Mouse (Mus musculus) CH12.LX (cell line): ENCODE measurements around the gene Ctcfl.

Source experiments
- CTCF ChIP-seq, 2 experiments: IDR thresholded peaks in 1 of 2; conservative IDR thresholded peaks in 1 of 2; 2 replicates each; pipeline ENCODE4 v1.5.1; 2011 to 2012; ENCODE audit warnings: low read depth in 2 of 2, low read length in 2 of 2, improper control_type of control experiment in 1 of 2, inconsistent platforms in 1 of 2, mild to moderate bottlenecking in 1 of 2, moderate library complexity in 1 of 2
- JUND ChIP-seq: conservative IDR thresholded peaks from 2 replicates; pipeline ENCODE4 v1.6.1; 2011; ENCODE audit warnings: low read depth, low read length, improper control_type of control experiment
- POLR2A ChIP-seq: IDR thresholded peaks from 2 replicates; pipeline ENCODE4 v1.6.1; 2011; ENCODE audit warnings: low read depth, mild to moderate bottlenecking, improper control_type of control experiment, low read length
- TCF12 ChIP-seq: IDR thresholded peaks from 2 replicates; pipeline ENCODE4 v1.6.1; 2014; ENCODE audit warnings: low read depth, mild to moderate bottlenecking, inconsistent platforms, low read length, improper control_type of control experiment
- ZMIZ1 ChIP-seq: IDR thresholded peaks from 2 replicates; pipeline ENCODE4 v1.6.1; 2012; ENCODE audit warnings: low read depth, mild to moderate bottlenecking, inconsistent platforms, low read length, improper control_type of control experiment
- ZNF384 ChIP-seq: IDR thresholded peaks from 2 replicates; pipeline ENCODE4 v1.6.1; 2012; ENCODE audit warnings: low read depth, low read length, improper control_type of control experiment, inconsistent platforms

DNA sequence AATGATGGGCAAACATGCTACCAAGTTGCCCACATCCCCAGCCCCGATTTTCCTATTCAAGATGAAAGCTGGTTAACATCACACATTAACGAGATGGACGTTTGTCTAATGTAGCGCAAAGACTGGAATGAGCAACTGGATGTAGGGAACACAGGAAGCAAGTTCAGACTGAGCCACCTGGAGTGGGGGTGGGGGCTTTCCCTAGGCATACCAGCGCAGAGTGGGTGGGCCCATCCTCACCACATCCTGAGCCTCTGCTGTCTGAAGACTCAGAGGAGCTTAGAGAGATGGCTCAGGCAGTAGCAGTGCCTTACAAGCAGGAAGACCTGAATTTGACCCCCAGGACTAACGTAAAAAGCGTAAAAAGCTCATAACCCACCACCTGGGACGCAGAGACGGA is 33.6 kb downstream of the Ctcfl start:
- TF ChIP-seq CTCF (conservative IDR thresholded peaks at IDR 0.05 in 1 of 2, IDR thresholded peaks at IDR 0.05 in 1 of 2; ENCODE audit: low read depth in 2 of 2, low read length in 2 of 2) = no peak
- no peak for TF ChIP-seq ZNF384
- no peak for TF ChIP-seq POLR2A
- TF ChIP-seq JUND = no peak
- TF ChIP-seq ZMIZ1 = no peak
- peak; percentile 34; the same call in 1 of the 2 replicates for TF ChIP-seq TCF12
